Mouse (Mus musculus) E14TG2a.4 (cell line): Measurements from ENCODE around the gene Smyd3.

Experiments used
- H3K27me3 ChIP-seq: 2 replicates; pipeline ENCODE4 v1.6.1; 2014; ENCODE audit warnings: low read length, control low read depth; ENCODE audit not compliant: insufficient read depth
- H3K36me3 ChIP-seq: 2 replicates; pipeline ENCODE4 v1.6.1; 2014; ENCODE audit warnings: low read length, control low read depth; ENCODE audit not compliant: insufficient read depth
- H3K4me1 ChIP-seq: replicated peaks from 2 replicates; pipeline ENCODE4 v1.6.1; 2014; ENCODE audit warnings: low read depth, low read length, control low read depth
- H3K4me3 ChIP-seq: replicated peaks from 2 replicates; pipeline ENCODE4 v1.5.1; 2014; ENCODE audit warnings: mild to moderate bottlenecking, low read length
- H3K9me3 ChIP-seq: 2 replicates; pipeline ENCODE4 v1.6.1; 2014; ENCODE audit warnings: low read length, control low read depth
- CTCF ChIP-seq: conservative IDR thresholded peaks from 2 replicates; pipeline ENCODE4 v1.5.1; 2014; ENCODE audit warnings: low read length
- NANOG ChIP-seq: IDR thresholded peaks from 2 replicates; pipeline ENCODE4 v1.6.1; 2014; ENCODE audit warnings: borderline replicate concordance, low read length, mixed read lengths
- POU5F1 ChIP-seq: IDR thresholded peaks from 2 replicates; pipeline ENCODE4 v1.6.1; 2014; ENCODE audit warnings: low read length, borderline replicate concordance

Smyd3 gene

GRCm38 (mm10) chr1:179434443-179435260, 83.2 kb downstream of the Smyd3 start:
- TF ChIP-seq NANOG (no peak), POU5F1 (no peak), CTCF (no peak)
- Histone ChIP-seq H3K4me1 (no peaks in the 10 kb centered on the region), H3K36me3 (no peaks in the 10 kb centered on the region), H3K9me3 (no peaks in the 10 kb centered on the region), H3K27me3 (no peaks in the 10 kb centered on the region), H3K4me3 (no peak overlapping the region)

GRCm38 (mm10) chr1:179433828-179434227, 84.0 kb downstream of the Smyd3 start:
- H3K4me3 ChIP-seq: no peak overlapping the region
- H3K4me1 ChIP-seq: 0 out of 2 replicates have a peak, but pooled peaks cover 4% of the 10 kb centered on the region
- no peak for TF ChIP-seq POU5F1
- TF ChIP-seq NANOG: no peak
- no peak for TF ChIP-seq CTCF
- H3K9me3 ChIP-seq: no peaks in the 10 kb centered on the region
- no peaks in the 10 kb centered on the region for H3K27me3 ChIP-seq
- H3K36me3 ChIP-seq: no peaks in the 10 kb centered on the region

GRCm38 (mm10) chr1:179433355-179433754, 84.5 kb downstream of the Smyd3 start:
- no peak for TF ChIP-seq NANOG
- TF ChIP-seq POU5F1: no peak
- TF ChIP-seq CTCF: no peak

DNA sequence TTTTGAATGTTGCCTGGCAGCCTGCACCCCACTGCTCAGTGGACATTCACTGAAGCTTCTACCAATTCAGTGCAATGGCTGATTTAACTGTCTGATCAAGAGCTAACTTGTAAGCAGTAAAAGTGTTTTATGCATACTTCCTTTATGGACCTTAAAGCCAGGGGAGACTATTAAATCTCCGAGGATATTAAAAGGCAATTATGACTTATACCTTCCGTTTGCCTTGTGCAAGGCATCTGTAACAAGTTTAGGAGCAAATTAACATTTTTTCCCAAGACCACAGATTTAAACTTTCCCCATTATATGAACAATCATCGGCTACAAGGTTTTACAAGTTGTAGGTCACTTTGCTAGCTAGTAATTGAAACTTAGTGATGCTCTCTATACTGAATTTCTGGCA, 87.8 kb downstream of the Smyd3 start:
- Histone ChIP-seq H3K27me3 (no peaks in the 10 kb centered on the region), H3K4me1 (peaks cover 23% of the 10 kb centered on the region), H3K9me3 (no peaks in the 10 kb centered on the region), H3K36me3 (no peaks in the 10 kb centered on the region), H3K4me3 (no peak overlapping the region)
- TF ChIP-seq CTCF (no peak), NANOG (no peak)

More at GRCm38 (mm10) chr1:179433355-179433754, 84.5 kb downstream of the Smyd3 start:
- Histone ChIP-seq H3K4me1 (0 out of 2 replicates have a peak, but pooled peaks cover 4% of the 10 kb centered on the region), H3K27me3 (no peaks in the 10 kb centered on the region), H3K4me3 (no peak overlapping the region), H3K36me3 (no peaks in the 10 kb centered on the region), H3K9me3 (no peaks in the 10 kb centered on the region)

- TF ChIP-seq POU5F1: no peak
- no peak for TF ChIP-seq CTCF
- TF ChIP-seq NANOG: no peak
- H3K4me1 ChIP-seq: peaks cover 23% of the 10 kb centered on the region
- no peaks in the 10 kb centered on the region for H3K36me3 ChIP-seq
- no peaks in the 10 kb centered on the region for H3K27me3 ChIP-seq
- no peak overlapping the region for H3K4me3 ChIP-seq
- no peaks in the 10 kb centered on the region for H3K9me3 ChIP-seq
Measured at GRCm38 (mm10) chr1:179424879-179425472, 92.9 kb downstream of the Smyd3 start.

- no peaks in the 10 kb centered on the region for H3K36me3 ChIP-seq
- peaks cover 12% of the 10 kb centered on the region for H3K4me1 ChIP-seq
- TF ChIP-seq CTCF: no peak
- TF ChIP-seq POU5F1: no peak
- TF ChIP-seq NANOG: no peak
- H3K9me3 ChIP-seq: no peaks in the 10 kb centered on the region
- H3K27me3 ChIP-seq: no peaks in the 10 kb centered on the region
- H3K4me3 ChIP-seq: no peak overlapping the region
Measured at GRCm38 (mm10) chr1:179419091-179419490, 98.8 kb downstream of the Smyd3 start.

GRCm38 (mm10) chr1:179408086-179408485, 109.8 kb downstream of the Smyd3 start:
- Histone ChIP-seq H3K9me3 (peaks cover 24% of the 10 kb centered on the region), H3K4me3 (no peak overlapping the region), H3K4me1 (no peaks in the 10 kb centered on the region), H3K27me3 (no peaks in the 10 kb centered on the region), H3K36me3 (peaks cover 38% of the 10 kb centered on the region)
- no peak for TF ChIP-seq NANOG
- no peak for TF ChIP-seq POU5F1
- no peak for TF ChIP-seq CTCF

GRCm38 (mm10) chr1:179400835-179401234, 117.0 kb downstream of the Smyd3 start:
- Histone ChIP-seq H3K4me3 (no peak overlapping the region), H3K36me3 (peaks cover 11% of the 10 kb centered on the region; the same call in 1 of the 2 replicates), H3K9me3 (no peaks in the 10 kb centered on the region), H3K27me3 (no peaks in the 10 kb centered on the region), H3K4me1 (no peaks in the 10 kb centered on the region)
- TF ChIP-seq CTCF (no peak), NANOG (no peak), POU5F1 (no peak)

GRCm38 (mm10) chr1:179398639-179399038, 119.2 kb downstream of the Smyd3 start:
- H3K27me3 ChIP-seq: no peaks in the 10 kb centered on the region
- H3K9me3 ChIP-seq: no peaks in the 10 kb centered on the region
- H3K4me3 ChIP-seq: no peak overlapping the region
- TF ChIP-seq POU5F1 (no peak), CTCF (no peak), NANOG (no peak)
- H3K4me1 ChIP-seq: no peaks in the 10 kb centered on the region
- H3K36me3 ChIP-seq: peaks cover 17% of the 10 kb centered on the region; the same call in 1 of the 2 replicates
